Mouse (Mus musculus) retina, adult 2 months (tissue): ENCODE results near the gene Adss.
"Not testable (repeated sequence)": the region's sequence is repeated elsewhere in the genome, so short reads cannot be mapped to it uniquely, and the experiment has no call there.

ENCODE experiments used
- DNase-seq: peaks from one replicate; pipeline ENCODE4 v3.0.0-alpha.2; 2012; ENCODE audit warnings: low read depth, low spot score

Adss gene

DNA sequence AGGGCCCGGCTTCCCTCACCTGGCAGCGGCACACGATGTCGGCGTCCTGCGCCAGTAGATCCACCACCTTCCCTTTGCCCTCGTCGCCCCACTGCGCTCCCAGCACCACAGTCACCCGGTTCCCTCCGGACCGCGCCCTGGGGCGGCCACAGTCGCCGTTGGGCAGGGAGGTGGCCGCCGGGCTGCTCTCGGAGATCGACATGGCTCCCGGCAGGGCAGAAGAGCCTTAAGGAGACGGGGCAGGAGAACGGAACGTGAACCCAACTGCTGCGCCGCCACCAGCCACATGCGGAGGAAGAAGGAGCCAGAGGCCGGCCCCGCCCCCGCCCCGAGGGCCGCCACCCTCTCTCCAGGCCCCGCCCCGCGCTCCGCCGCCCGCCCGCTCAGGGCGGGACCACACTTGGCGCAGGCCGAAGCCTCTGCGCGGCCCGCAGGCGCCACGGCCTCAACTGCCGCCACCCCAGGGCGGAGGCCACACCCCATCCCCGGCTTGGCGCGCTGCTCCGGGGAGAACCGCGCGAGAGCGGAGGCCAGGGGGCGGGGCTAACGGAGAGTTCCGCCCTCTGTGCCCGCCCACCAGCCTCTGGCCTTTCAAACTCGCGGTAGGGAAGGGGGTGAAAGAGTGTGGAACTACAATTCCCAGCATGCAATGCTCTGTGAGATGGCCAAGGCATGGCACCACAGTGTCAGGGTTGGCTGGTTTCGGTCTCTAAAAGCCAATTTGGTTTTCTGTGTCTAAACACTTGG is at the start of gene Adss:
Gene Adss (minus strand): TSS at position 319 of the 747 bp plus-strand sequence.
- peak; percentile 95 for DNase-seq

DNA sequence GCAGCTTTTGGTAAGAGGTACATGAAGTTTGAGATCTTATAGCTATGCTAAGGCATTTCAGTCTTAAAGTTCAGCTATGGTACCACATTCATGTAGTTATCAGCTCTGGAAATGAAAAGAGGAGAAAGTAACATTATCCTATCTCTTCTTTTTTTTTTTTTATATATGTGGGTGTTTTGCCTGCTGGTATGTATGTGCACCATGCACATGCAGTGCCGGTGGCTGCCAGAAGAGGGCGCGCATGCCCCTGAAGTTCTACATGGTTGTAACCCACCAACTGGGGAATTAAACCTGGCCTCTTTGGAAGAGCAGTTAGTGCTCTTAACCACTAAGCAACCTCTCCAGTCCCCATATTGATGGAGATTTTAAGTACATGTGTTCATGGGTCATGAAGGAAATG is 49.5 kb upstream of the Adss start:
- DNase-seq, result not testable (repeated sequence)

DNA sequence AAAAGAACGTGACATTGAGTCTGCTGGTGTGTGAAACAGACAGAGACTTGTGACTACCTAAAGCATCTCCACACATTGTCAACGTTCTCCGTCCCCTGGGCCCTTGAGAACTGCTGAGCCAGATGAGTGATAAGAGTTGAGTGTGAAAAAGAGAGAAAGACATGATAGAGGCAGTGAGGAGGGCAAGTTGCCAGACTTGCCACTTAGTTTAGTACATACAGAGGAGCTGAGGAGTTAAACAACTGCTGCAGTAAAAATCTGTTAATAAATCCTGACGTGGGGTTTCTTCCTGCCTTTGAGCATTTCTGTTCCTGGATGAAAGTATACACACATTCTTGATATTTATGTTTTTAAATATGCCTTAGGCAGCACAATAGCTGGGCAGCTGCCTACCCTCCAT is 31.5 kb upstream of the Adss start:
- not testable (repeated sequence) for DNase-seq

DNA sequence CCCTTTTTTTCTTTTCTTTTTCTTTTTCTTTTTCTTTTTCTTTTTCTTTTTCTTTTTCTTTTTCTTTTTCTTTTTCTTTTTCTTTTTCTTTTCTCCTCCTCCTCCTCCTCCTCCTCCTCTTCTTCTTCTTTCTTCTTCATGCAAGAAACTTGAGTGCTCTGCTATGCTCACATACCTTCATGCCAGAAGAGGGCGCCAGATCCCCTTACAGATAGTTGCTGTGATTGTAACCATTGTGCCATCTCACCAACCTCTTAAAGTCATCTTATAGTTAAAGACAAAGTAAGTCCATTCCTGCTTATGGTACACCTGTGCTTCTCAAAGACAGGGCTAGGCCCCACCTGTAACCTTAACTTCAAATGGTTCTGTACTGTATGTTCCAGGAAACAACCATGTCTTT is 10.5 kb upstream of the Adss start:
- not testable (repeated sequence) for DNase-seq

DNA sequence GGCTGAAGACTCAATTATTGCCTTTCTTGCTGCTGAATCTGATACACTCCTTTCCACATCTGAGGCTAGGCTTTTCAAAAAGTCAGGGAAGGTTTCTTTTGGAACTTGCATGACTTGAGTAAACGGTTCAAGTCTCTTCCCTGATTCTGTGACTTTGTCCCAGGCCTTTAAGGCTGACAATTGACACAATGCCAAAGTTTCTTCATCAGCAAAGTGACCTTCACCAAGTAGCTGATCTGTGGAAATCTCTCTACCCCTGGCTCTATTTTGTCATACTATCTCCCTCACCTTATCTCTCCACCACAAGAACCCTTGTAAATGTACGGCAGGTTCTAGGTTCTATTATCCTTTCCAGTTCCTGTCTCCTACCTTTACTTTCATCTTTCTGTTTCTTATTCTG is 7.2 kb upstream of the Adss start:
- no peak for DNase-seq

DNA sequence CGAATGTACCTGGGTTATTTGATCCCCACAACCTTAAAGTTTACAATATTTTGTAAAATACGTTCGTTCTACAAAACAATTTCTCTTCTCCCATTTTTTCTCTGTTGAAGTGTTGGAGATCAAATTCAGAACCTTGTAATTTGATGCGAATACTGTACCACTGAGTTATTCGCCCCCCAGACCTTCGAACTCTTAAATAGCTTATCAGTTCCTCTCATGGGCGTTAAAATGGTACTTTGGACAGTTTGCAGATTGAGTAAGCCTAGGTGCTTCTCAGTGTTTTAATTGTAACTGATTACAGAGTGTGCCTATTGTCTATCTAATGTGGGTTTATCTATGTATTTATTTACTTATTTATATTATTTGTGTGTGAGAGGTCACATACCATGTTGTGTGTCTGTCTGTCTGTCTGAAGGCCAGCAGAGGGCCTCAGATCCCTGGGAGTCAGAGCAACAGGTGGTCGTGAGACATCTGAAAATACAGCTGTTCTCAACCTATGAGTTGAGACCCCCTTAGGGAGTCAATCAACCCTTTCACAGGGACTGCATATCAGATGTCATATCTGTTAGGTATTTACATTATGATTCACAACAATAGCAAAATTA is 942 bp upstream of the Adss start:
- no peak for DNase-seq

DNA sequence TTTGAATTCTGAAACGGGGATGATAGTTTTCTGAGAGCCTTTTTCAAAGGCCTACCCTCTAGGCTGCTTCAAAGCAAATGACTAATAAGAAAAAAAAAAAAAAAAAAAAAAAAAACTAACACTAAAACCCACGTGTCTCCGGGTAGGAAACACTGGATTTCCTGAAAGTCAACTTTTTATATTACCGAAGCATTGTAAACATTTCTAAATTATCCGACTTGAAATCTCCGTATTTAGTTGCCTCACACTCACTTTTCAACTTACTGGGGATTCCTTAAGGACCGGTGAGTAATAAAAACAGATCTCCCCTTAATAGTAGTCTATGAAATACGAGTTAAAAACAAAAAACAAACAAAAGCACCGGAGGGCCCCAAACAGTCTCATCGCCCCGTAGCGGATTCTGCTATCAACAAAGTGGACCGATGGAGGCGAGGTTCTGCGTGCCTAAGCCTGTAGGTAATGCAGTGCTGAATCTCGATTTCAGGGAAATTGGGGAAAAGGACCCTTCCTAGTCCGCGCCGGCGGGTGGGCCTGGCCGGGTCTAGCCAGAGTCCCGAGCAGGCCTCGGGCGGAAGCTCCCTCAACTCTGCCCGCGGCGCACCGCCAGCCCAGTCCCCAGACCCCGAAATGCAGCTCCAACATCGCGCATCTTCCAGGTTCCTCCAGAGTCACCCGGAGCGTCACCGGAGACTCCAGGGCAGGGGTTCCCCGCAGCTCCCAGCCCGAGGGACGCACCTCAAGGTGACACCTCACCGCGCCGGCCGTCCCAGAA is 704 bp downstream of the Adss start:
- DNase-seq, result no peak

DNA sequence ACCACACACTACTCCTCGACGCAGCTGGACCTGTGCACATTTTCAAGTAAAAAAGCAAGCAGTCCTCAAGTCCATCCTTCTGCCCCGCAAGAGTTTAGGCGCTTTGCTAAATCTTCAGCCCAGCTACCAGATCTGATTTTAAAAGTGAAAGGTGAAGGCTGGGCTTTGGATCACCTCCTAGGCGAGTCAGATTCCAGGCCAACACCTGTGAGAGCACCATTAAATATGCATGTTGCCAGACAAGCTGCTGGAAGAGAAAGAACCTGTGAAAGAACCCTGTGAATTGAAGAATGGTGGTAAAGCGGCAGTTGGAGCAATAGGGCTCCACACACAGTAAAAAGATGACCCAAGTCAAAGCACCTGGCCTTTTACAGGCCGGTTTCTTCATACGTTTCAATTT is 1.4 kb downstream of the Adss start:
- DNase-seq, result no peak

DNA sequence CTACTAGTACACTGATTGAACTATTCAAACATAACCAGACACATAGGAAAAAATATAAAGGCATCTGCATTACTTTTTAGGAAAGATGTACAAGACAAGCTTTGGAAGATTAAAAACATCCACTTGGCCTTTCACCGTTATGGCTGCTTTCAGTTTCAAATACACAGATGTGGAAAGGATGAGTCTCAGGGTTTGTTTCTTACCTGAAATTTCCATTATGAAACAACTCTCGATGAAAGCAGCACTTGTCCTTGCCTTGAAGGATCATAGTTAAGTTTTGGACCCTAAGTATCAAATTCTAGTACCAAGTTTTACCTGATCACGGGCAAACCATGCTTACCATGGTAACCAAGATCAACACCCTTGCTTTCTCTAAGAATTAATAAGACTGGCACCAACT is 3.5 kb downstream of the Adss start:
- no peak for DNase-seq

DNA sequence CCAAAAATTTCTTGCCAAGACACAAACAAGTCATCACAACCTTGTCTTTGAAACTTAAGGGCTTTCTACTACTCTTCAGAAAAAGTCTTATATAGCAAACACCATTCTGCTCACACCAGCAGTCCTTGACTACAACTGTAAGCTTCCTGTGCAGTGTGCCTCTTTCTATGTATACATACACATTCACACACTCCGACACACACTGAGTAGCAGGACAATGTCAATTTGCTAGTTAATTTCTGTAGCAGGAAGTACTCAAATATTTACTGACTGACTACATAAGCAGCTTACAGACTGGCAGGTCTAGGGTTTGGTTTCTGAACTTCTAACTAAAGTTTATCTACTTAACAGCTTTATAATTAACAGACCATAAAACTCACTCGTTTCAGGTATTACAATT is 18.9 kb downstream of the Adss start:
- no peak for DNase-seq

DNA sequence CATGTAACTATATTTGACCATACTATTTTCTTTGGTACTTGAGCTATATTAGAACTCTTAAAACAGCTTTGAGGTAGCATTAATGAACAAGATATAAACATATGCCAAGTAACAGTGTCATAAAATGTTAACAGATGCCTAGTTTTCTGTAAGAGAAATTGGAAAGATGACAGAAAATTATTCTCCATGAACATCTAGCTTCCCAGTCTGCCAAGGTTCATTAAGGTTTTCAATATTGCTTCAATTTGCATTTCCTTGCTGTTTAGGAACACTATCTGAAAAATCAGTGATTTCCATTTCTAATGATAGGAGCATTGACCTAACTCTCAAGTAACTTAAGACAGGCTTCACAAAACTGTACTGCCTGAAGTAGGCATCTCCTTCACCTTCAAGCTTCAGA is 27.4 kb downstream of the Adss start:
- DNase-seq, result no peak

DNA sequence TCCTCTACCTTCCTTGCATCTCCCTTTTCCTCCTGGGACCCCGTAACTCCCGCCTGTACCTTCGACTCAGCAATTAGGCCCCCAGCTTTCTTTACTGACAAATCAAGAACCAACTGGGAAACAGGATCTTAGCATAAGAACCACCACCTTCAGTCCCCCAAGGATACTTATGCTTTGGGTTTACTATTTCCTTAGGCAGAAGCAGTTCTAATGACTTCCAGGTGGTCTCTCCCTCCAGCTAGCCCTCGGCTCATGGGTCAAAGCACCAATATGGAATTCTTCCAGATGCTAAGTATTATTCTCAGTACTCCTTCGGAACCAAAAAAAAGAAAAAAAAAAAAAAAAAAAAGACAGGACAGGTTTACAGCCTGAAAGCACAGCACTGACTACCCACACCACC is 39.1 kb downstream of the Adss start:
- DNase-seq, result no peak

DNA sequence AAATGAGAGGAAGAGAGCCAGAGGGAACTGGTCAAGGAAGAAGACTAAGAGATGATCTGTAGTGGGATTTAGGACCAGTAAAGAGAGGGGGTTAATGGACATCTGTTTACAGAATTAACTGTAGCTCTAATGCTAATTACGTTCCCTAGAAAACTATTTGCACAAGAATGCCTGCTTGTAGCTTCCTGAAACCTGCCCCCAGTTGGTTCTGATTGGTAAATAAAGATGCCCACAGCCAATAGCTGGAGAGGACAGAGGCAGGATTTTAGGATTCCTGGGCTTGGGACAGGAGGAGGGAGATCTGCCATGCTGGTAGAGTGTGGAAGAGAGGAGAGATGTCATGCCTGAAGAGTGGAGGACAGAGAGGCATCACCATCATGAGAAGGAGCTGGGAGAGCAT is 42.8 kb downstream of the Adss start:
- DNase-seq, result no peak

DNA sequence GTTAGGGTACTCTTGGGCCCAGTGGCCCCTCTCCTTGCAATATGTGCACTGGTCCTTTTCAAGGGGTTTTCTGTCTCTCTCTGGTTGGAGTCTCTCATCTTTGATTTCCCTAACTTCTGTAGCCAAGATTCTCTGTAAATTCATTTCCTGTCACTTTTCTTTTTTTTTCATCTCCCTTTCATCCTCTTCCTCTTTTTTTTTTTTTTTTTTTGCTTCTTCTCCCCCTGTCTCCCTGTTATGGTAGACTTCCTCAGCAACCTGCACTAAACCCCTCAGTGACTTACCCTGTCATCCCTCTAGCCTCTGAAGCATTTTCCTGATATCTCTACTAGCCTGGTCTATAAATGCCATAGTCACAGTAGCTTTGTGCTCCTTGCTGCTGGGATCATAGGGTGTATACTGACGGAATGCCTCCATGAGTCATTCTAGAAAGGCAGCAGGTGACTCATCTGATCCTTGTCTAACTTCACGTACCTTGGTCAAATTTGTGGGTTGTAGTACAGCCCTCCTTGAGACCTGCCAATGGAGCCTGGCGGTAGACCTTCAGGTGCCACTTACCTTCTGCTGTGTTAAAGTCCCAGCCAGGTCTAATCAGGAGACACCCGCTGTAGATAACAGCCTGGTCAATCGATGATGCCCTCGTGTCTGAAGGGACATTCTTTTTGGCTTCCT is 48.3 kb downstream of the Adss start:
- no peak for DNase-seq

DNA sequence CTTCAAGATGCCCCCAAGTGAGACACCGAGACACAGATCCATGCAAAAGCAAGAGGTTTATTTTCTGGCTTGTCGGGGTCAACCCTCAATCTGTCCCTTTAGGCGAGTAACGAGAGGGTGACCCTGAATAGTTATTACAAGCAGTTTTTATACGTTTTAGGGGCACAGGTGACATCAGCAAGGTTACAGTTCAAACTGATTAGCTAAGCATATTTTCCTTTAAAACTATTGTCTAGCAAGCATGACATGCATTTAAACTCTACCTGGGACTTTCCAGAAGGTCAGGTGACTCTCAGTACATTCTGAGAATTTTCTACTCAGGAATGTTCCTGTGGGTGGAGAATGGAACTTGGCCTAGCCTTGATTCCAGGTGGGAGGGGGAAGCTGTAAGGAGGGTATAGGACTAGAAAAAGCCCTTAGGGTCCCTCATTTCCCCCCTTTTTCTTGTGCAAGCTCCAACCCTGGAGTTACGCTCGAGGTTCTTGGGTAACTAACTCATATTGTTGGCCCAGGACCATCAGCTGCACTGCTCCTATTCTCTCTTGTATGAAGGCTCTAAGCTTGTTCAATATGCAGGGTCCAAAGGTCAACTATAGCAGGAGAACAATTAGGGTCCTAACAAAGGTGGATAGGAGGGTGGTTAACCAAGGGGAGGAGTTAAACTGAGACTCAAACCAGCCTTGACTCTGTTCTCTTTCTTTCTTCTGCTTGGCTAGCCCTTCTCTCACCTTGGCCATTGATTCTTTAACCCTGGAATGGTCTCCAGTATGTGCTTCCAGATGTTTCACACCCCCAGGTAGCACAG is 51.6 kb downstream of the Adss start:
- no peak for DNase-seq

DNA sequence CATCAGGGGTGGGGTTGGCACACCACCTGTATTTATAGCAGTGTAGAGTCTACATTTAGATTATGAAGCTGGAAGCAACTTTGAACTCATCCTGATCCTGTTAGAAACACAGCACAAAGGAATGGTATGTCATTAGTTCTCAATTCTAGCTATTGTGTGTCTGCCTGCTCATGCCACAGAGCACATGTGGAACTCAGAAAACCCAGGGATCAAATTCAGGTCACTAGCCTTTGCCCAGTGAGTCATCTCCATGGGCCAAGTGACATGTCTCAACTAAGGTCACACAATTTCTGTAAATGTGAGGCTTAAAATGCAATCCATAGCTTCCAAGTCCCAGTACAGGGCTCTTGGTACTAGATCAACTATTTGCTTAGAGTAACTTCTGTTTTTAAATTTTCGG is 54.2 kb downstream of the Adss start:
- DNase-seq, result no peak

DNA sequence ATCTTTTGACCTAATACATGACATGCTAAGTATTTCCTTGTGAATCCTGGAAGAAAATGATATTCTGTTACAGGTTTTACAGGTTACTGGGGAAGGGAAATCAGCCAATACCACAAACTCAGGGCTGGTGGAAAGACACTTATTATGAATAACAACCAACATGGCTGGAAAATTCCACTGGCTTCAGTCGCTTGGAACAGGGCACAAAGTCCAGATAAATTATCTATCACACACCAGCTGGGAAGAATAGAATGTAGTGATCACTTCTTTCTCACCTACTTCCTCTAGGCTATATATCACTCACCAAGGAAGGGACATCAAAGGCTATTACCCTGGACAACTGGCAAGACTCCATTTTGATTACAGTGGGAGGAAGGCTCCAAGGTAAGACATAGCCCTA is 55.6 kb downstream of the Adss start:
- DNase-seq, result no peak

DNA sequence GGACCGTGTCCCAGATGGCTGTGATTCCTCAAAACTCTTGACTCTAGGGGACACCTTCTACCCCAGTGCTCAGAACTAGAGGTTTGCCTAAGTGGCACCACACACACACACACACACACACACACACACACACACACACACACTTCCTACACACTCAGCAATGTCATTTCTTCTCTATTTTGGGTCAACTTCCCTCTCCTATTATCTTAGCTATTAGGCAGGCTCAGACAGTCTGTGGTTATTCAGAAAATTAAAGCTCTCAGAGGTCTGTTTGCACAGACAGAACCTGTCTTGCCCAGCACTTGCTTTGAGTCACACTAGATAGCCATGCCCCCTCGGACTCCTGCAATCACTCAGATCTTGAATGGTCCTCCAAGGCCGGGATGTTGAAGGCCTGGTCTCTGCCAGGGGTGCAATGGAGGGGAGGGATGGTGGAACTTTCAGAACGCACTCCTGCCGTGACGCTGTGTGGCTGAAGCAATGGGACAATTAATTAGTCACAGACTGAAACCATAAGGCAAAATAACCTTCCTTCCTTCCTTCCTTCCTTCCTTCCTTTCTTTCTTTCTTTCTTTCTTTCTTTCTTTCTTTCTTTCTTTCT is 58.7 kb downstream of the Adss start:
- no peak for DNase-seq

DNA sequence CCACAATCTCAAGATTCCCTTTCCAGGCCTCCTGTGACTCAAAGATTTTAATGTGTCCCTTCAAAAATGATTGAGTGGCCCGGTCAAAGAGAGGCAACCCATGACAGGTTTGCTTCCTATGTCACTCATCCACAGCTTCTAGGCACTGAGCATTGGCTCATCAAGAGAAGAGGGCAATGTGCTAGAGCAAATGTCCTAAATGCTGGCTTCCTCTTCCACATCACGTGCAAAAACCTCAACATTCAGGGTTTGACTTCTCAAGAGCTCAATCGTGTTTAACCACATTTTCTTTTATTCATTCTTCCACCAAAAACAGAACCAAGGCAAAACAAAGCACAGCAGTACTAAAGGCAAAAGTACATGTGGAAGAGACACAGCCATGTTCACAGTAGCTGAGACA is 64.3 kb downstream of the Adss start:
- DNase-seq, result no peak

DNA sequence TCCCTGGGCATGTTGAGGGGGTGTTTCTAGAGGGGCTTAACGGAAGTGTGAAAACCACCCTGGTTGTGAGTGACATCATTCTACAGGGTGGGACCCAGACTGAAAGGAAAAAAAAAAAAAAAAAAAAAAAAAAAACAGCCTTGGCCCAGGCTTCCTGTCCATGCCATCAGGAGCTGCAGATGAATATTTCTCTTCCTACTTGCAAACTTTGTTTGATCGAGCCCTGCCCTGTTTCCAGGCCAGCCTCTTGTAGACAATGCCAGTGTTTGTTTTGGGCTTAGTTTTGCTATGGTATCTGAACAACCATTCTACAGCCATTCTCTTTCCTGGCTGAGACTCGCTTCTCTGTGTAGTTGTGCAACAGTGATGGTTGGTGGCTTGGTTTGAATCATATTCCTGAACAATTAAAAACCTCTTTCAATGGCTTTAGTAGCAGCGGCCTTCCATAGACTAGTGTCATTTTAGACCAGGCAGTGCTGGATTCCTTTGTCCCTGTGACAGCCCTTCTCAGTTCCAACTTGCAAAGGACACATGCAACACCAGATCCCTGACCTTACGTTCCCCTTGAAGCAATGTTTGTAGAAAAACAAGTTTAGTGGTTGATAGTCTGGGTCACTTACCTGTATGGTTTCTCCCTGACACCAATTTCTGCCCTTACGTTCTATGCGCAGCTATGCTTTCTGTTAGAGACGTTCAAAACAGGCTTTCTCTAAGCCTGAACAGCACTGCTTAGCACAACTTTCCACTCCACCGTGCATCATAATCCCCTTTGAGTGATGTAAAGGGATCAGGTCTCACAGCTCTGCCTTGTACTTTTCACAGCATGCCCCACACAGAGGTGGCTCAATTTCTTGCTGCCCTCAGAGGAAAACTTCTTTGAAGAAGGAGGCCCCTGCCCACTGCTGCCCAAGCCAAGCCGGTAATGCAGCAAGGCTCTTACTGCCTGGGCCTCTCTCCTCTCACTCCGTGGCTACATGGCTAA is 67.0 kb downstream of the Adss start, which contains the start of gene 1700016C15Rik:
Gene 1700016C15Rik (plus strand): TSS at position 772 of the 982 bp plus-strand sequence.
- peak; percentile 9 for DNase-seq
